Mouse (Mus musculus) left cerebral cortex, postnatal 14 days (tissue): Measurements from ENCODE around the gene Rnf141. TPM values are rescaled to one million over a fixed set of nuclear protein-coding genes. Genes with fewer than 3 reads are reported as not detected.

Experiments
- DNase-seq, 2 experiments: peaks; one replicate each; pipeline ENCODE4 v3.0.0; 2021 to 2022; ENCODE audit warnings: low spot score in 2 of 2, mixed read lengths in 1 of 2
- intact Hi-C: fragments of 180-260 bp; cut with DNase I; formaldehyde crosslinking; loops from one replicate; pipeline ENCODE4 v1.15.1; 2025
- long read RNA-seq, 2 experiments: library from polyadenylated mRNA; stranded (forward); transcript quantifications; one replicate each; pipeline ENCODE4 v2.0.0; 2021
- total RNA-seq, 2 experiments: library from RNA; stranded (reverse); gene quantifications; 2 replicates each; pipeline ENCODE4 v1.2.3; 2021

Rnf141 gene
- 10 to 100 TPM; 73.5 to 77.7 TPM for total RNA-seq
- long read RNA-seq, experiment 1, full-length matches to known transcripts, result 28 of 47 reads
- long read RNA-seq, experiment 1, partial matches to known transcripts, result 1 of 47 reads
- long read RNA-seq, experiment 1, other reads (novel, unspliced or antisense), result 18 of 47 reads
- long read RNA-seq, experiment 2, full-length matches to known transcripts, result 26 of 48 reads
- long read RNA-seq, experiment 2, partial matches to known transcripts, result 4 of 48 reads
- long read RNA-seq, experiment 2, other reads (novel, unspliced or antisense), result 18 of 48 reads

DNA sequence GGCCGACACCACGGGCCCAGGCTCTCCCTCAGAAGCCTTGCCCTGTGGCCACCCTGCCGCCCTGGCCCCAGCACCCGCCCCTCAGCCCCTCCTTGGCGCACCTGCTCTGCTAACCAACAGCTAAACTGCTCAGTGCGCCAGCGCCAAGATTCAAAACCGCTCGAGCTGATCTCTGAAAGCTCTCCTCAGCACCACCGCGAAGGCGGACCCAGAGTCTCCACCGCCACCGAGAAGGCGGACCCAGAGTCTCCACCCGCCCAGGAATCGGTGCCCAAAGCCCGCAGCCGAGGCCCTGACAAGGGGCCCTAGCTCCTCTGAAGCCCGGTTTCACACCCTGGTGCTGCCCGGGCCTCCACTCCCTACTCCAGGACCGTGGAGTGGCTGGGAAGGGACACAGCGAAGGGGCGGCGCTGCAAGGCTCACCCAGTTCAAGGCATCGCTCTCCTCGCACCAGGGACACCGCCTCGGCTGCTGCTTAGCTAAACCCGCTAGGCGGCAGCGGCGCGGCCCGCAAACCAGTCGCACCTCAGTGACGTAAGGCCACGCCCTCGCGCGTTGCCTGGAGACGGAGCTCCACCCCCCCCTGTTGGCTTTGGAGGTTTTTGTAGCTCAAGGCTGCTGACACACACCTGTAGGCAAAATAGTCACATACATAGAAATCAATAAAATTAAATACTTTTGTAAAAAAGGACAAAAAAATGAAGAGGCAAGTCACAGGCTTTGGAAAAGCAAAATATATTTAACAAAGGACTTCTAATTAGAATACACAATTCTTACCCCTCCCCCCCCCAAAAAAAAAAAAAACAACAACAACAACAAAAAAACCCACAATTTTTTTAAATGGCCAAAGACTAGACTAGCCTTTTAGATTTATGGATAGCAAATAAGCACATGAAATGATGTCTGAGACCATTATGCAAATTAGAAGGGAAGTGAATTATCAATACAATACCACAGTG, at the start of gene Rnf141:
Rnf141 (minus strand) TSS at position 542 of the 959 bp plus-strand sequence.
- intact Hi-C loops, result no loop called here
- DNase-seq, result peak; percentile 93

DNA sequence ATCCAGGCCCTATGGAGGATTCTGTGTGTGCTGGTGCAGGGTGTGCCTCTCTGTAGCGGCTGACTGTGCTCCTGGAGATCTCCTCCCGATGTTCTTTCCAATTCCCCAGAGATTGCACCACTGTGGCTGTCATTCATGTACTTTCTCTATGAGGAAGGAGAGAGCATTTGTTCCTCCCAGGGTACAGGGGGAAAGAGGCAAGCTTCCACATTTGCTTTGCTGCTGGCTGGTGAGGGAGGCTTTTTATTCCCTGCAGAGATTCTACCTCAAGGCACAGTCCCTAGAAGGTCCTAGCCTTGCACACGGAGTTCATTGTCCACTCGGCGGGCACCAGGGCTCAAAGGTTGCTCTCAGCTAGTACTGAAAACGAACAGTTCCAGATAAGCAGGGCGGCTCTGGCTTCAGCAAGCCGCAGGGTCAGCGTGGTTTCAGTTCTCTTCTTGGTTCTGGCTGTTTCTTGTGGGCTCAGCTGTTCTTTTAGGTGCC, 47.3 kb upstream of the Rnf141 start:
- DNase-seq, result peak; percentile 15 to 18
- intact Hi-C loops, result no loop called here

DNA sequence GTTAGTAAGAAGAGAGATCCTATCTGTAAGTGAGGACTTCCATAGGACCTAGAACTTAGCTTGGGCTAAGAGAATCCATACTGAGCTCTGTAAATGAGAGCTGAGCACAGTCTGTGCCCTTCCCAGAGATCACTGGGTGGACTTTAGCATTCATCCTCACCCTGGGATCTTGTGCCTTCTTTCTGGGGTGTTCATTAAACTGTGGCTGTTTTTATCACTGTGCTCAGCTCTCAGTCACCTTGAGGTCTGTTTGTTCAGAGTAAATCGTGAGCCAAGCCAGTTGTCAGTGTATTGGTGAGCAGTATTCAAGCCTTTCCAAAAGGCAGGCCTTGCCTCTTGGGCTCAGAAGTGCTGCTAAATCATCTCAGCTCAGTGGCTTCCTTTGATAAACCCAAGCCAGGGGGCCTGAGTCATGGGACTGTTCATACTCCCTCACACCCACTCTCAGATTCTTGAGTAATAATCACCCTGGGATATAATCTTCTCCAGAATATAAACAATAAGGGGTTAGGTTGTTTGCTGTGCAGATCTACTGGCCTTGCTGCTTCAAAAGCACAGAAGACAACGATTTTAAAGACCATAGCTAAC, 37.6 kb upstream of the Rnf141 start:
- DNase-seq, result no peak
- intact Hi-C loops, result no loop called here

DNA sequence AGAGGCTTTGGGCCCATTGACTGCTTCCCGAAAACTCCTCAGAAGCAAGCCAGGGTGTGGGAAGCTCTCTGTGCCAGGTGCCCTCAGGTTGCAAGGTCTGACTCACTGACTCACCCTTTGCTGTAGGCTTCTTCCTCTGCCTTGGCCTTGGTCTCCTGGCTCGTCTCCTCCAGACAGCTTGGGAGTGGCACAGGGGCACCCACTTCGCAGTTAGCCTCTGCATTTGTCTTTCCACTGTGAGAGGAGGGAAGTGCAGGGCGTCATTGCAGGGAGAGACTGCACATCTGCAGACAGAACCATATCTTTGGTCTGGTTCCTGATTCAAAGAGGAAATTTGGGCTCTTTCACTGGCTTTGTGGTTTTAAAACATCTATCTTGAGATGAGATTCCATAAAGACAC, 33.8 kb upstream of the Rnf141 start:
- no peak for DNase-seq
- intact Hi-C loops, result no loop called here

DNA sequence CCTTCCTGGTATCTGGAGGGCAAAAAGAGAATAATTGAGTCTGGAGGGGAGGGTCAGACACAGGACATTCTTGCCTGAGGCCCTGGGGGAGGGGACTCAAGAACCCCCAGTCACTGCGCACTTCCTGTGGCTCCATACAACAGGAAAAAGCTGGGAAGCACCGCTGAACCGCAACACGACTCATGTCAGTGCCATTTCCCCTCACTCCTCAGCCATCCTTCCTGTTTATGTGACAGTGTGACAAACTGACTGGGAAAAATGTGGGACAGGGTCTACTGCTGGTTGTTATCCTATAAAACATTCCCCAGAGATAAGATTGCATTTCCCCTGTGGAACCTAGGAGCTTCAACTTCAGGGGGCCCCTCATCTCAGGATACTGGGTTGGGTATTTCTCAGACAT, 32.7 kb upstream of the Rnf141 start:
- intact Hi-C loops, result no loop called here
- no peak for DNase-seq

DNA sequence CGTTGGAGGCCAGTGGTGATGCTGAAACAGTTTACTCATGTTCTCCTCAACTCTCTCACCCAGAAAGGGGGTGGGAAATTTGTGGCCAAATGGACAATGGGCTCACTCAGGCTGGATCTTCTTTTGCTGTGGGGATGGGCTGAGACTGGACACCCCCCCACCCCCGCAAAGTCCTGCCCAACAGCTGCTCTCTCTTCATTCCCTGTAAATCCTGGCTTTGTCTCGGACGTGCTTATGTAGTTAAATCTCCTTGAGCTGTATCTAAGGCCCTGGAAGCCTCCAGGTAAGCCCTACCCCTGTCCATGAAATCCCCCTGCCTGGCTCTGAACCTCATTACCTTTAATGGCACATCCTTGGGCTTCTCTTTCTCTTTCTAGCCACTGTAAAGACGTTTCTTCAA, 24.6 kb upstream of the Rnf141 start:
- intact Hi-C loops, result no loop called here
- no peak for DNase-seq

DNA sequence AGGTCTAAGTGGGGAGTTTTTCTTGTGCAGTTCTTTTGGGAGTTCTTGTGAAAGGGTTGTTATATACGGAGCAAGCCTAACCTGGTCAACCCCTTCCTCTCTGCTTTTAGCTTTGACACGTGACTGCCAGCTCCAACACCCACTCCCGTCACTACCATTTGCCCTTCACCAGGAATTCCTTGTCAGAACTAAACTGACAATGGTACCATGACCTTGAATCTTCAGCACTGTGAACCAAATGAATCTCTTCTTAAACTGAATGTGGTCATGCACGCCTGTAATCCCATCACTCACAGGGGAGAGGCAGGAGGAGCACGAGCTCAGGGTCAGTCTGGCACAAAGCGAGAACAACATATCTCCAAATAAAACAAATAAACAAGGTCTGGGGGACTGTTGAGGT, 22.9 kb upstream of the Rnf141 start:
- intact Hi-C loops, result no loop called here
- no peak for DNase-seq

DNA sequence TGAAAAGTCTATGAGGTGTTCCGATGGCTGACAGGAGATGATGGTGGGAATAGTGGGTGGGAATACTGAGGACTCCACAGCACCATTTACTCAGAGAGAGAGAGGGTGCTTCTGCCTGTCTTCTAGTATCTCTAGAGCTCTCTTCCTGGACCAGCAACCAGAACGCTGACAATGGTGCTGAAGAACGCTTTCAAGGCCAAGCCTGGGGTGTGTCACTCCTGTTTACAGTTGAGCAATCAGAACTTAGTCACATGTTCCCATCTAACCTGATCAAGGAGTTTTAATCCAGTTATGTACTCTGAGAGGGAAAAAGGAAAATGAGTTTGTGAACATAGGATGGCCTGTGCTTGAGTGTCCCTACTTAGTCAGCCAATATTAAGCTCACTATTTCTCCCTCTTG, 21.8 kb upstream of the Rnf141 start:
- intact Hi-C loops, result no loop called here
- DNase-seq, result no peak

DNA sequence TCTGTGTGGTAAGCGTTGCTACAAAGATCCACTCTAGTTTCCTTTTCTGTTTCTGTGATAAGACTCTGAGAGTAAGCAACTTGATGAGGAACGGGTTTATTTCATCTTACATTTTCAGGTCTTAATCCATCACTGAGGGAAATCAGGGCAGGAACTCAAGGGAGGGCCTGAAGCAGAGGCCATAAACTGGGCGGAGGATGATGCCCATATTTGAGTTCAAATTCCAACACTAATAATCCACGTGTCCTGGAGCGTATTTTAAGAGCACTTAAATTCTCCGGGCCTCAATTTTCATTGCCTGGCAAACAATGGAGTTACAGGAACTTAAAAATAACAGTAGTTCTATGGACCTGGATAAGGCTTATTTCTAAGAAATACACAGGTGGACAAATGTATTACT, 21.3 kb upstream of the Rnf141 start:
- intact Hi-C loops, result no loop called here
- no peak for DNase-seq

DNA sequence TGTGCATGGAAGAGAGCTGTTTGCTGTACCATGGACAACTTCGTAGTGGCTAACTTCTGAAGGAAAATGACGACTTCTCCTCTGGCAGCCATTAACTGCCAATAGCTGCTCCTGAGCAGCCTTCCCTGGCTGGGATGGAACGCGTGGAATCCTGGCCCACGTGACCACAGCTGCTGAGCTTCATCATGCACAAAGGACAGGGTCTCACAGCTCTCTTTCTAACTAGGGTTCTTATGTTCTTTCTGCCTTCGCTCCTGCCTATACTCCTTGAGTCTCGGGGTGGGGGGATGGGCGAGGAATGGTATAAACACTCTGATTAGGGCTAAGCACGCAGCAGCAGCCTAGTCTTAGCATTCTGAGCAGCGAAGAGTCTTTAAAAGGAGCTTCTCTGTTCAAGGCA, 20.8 kb upstream of the Rnf141 start:
- no peak for DNase-seq
- intact Hi-C loops, result no loop called here

DNA sequence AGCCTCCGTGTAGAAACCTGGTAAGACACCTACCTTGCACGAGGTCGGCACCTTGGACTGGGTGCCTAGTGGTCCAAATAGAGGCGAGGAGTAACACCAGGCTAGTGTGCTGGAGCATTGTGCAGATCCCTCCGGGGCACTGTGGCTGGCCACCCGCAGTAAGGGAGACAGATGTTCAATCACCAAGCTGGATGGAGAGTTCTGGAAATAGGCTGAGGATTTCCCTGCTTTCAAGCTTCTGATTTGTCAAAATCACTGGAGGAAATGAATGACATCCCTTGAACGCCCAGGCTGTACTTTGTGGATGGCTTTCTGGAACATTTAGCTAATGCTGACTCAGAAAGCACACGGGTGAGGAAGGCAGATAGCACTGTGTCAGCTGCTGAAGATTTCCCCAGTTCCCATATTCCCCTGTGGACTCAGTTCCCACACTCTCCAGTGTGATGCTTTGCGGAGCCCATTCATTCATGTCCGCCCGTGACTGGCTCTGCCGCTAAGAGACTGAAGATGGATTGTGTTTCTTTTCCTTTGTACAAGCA, 18.6 kb upstream of the Rnf141 start, which contains the start of gene Lyve1:
Lyve1 (minus strand) TSS at position 489 of the 539 bp plus-strand sequence.
- intact Hi-C loops, result no loop called here
- DNase-seq, result no peak

DNA sequence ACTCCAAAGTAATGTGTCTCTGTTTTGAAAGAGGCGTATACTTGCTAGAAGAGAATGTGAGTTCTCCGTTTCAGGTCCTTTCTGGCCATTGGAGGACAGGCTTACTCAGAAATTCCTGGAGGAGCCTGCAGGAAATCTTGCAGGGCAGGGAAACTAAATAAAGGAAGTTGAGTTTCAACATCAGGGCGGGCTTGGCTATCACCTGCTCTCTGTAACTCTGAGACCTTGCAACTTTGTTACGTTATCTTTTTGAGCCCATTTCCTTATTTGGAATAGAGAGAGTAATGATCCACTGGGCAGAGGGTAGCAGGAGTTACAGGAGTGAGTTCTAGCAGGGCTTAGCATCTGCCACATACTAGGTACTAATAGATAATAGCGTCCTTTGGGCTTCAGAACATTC, 15.9 kb upstream of the Rnf141 start:
- intact Hi-C loops, result no loop called here
- DNase-seq, result no peak

DNA sequence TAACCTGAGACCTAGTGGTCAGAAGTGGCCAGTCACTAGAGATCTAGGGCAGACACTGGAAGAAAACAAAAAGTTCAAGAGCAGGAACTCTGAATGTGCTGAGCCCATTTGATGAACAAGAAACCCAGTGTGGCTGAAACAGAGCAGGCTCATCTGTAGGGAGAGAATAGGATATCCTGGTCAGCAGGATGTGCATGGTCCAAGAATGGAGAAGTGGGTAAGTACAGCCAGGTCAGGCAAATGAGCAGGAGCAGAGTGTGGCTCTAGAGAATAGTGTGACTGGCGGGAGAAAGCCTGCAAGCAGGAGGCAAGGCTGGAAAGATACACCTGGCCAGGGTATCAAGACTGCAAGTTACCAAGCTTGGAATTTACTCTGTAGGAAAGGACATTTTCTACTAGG, 11.3 kb upstream of the Rnf141 start:
- no peak for DNase-seq
- intact Hi-C loops, result no loop called here

DNA sequence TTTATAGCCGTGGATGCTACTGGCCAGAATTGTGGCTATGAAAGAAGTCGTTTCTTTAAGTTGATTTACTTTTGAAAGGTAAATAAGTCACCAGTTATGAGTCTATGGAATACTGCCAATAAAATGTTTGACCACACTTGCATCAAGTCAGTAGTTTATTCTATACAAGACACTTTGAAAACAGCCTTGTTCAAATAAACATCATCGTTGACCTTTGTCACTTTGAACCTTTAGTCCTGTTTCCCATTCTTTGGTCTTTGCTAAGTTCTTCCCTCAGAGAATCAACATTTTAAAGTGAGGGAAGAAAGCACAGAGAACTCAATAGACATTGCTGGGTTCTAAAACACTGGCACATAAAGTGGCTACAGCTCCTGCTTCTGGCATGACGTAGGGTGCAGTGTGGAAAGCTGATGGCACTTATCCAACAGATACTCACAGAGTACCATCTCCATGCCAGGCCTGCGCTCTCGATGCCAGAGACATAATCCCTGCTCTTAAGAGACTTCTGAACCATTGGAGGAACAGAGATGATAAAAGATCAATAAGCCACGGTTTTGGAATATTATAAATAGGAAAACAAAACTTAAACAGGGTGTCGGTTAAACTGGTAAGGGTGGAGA, 10.8 kb upstream of the Rnf141 start:
- peak; percentile 20 to 54 for DNase-seq
- intact Hi-C loops, result no loop called here

DNA sequence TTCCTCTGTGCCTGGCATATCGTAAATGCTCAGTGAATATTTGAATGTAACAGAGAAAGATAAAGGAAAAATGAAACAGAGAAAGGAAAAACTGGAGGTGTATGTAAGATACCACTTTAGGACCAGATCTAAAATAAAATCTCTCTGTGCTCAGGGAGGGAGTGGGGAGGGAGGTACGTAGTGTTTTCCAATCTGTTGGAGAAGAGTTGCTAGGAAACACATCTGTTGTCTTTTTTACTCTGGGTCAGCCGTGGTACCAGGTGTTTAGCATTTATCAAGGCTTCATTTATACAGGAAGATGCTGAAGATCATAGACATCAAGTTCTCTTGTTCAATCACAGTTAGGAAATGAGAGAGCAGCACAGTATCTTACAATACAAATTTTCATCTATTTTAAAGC, 10.3 kb upstream of the Rnf141 start:
- DNase-seq, result peak; percentile 26 to 66
- intact Hi-C loops, result no loop called here

DNA sequence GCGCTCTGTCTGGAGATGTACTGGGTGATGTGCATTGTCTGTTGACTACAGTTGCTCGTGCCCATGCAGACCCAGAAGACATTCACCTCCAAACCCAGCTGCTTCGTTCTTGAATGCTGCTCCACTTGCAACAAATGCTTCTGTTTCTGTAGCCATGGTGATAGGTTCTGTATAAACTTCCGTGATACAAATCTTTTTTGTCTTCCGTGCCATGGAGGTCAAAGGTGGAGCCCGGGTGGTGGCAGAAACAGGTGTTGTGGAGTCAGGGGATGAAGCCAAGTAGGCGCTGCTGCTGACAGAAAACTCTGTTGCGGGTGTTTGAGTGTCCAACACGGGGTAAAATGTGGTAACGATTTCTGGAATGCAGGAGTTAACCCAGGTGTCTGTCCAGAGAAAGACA, 9.4 kb upstream of the Rnf141 start:
- DNase-seq, result peak in 1 of 2 experiments; percentile 28
- intact Hi-C loops, result no loop called here

DNA sequence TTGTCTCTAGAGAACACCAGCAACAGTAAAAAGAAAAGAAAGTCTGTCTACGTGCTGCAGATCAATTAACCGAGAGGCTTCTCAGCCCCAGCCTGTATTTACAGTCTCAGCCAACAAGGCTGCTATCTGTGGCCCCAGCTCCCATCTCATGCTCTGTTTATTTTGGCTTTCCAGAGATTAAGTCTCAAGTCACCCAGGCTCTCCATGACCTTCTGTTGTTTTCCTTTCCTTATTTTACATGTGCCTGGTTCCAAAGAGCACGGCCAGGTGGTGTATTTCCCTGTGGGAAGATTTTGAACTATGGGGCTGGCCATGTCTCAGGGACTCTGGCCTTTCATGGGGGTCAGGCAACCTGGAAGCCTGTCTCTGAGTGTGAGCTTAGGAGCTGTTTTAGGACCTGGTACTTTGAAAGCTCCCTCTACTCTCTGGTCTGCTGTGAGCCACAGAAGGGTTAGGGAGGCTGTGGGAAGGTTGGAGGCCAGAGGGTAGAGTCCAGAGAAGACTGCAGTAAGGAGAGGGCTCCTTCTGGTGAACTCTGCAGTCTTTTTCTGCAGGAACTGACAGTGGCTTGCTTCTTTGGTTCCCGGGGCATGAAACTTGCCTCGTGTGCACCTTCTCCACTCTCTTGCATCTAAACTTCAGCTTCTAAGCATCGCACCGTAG, 7.4 kb upstream of the Rnf141 start:
- intact Hi-C loops, result no loop called here
- DNase-seq, result no peak

DNA sequence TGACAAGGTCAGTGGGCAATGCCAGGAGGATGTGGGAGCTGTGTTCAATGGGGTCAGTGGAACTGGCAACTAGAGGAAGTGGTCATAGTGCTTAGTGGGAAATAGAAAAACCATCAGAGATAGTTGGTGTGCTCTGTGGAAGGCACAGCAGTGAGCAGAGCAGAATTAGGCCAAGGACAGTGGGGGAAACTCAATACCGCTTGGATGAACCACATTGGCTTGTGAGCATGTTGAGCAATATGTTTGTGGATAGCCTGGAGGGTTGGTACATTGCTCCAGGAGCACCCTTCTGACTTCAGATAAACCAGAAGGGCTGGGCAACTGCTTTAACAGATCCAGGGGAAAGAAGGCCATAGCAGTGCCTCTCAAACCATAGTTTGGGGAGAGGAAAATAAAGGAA, 4.1 kb upstream of the Rnf141 start:
- no peak for DNase-seq

DNA sequence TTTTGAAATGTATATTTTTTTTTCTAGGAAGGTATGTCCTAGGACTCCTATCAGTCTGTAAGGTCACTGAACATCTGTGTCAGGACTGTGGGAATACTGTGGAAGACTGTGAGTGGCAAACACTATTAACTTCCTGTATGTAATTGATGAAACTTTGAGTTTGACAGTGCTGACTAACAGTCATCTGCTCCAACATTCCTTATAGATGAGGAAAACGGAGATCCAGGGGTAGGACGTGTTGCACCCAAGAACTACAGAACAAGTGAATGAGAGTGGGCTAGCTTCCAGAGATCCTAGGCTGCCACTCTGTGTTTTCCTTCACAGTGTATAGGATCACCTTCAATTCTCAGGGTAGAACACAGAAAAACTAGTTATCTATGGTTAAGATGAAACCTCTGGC, 3.1 kb upstream of the Rnf141 start:
- DNase-seq, result no peak
- intact Hi-C loops, result no loop called here

More for the DNA sequence above, 4.1 kb upstream of the Rnf141 start:
- intact Hi-C loops, result no loop called here
